Mouse (Mus musculus): ENCODE measurements around the gene Borcs5. TPM values are rescaled to one million over a fixed set of nuclear protein-coding genes. Genes with fewer than 3 reads are reported as not detected.

Borcs5 gene
- total RNA-seq, 2 experiments from 2014 or later = 10.8 to 11.3 TPM

GRCm38 (mm10) chr6:134625431-134625830 is 13.9 kb upstream of the Borcs5 start:
- intact Hi-C loops (cut with DNase I) = loop anchor here (10.0 kb wide), 1 partner anchor 661 kb away; no protein-coding TSS in a partner anchor
- DNase-seq = no peak

GRCm38 (mm10) chr6:134626564-134626963 is 12.7 kb upstream of the Borcs5 start:
- no peak for DNase-seq
- intact Hi-C loops (cut with DNase I) = loop anchor here (10.0 kb wide), 1 partner anchor 662 kb away; no protein-coding TSS in a partner anchor

GRCm38 (mm10) chr6:134630447-134630846 is 8.9 kb upstream of the Borcs5 start:
- DNase-seq = peak in 1 of 2 experiments; percentile 20
- intact Hi-C loops (cut with DNase I) = no loop called here

- DNase-seq = peak; percentile 66 to 77
- intact Hi-C loops (cut with DNase I) = no loop called here
Observed at GRCm38 (mm10) chr6:134631947-134632687, 7.2 kb upstream of the Borcs5 start, which contains the start of gene Mansc1. Mansc1 (minus strand) TSS chr6:134632488.

GRCm38 (mm10) chr6:134632756-134633155 is 6.6 kb upstream of the Borcs5 start:
- intact Hi-C loops (cut with DNase I) = no loop called here
- peak in 1 of 2 experiments; percentile 25 for DNase-seq

GRCm38 (mm10) chr6:134633553-134633952 is 5.8 kb upstream of the Borcs5 start:
- intact Hi-C loops (cut with DNase I) = no loop called here
- no peak for DNase-seq

- intact Hi-C loops (cut with DNase I) = no loop called here
- no peak for DNase-seq
Observed at GRCm38 (mm10) chr6:134636476-134636875, 2.8 kb upstream of the Borcs5 start.

GRCm38 (mm10) chr6:134639900-134640299 is 590 bp downstream of the Borcs5 start:
- DNase-seq = no peak
- intact Hi-C loops (cut with DNase I) = loop anchor here (2.0 kb wide), 2 partner anchors 25 to 73 kb away; partner anchors contain the start of gene Lrp6

- intact Hi-C loops (cut with DNase I) = loop anchor here (2.0 kb wide), 2 partner anchors 26 to 74 kb away; partner anchors contain the start of gene Lrp6
- peak; percentile 95 for DNase-seq
Observed at GRCm38 (mm10) chr6:134640485-134641475, 1.5 kb downstream of the Borcs5 start.

GRCm38 (mm10) chr6:134641738-134642446 is 2.6 kb downstream of the Borcs5 start:
- intact Hi-C loops (cut with DNase I) = loop anchor here (2.0 kb wide), 2 partner anchors 27 to 75 kb away; partner anchors contain the start of gene Lrp6
- DNase-seq = no peak

- DNase-seq = no peak
- intact Hi-C loops (cut with DNase I) = no loop called here
Observed at GRCm38 (mm10) chr6:134643296-134643695, 4.0 kb downstream of the Borcs5 start.

- intact Hi-C loops (cut with DNase I) = no loop called here
- DNase-seq = no peak
Observed at GRCm38 (mm10) chr6:134646835-134647234, 7.5 kb downstream of the Borcs5 start.

GRCm38 (mm10) chr6:134647621-134648020 is 8.3 kb downstream of the Borcs5 start:
- intact Hi-C loops (cut with DNase I) = no loop called here
- DNase-seq = no peak

- DNase-seq = no peak
- intact Hi-C loops (cut with DNase I) = no loop called here
Observed at GRCm38 (mm10) chr6:134648356-134648755, 9.0 kb downstream of the Borcs5 start.

GRCm38 (mm10) chr6:134656527-134656926 is 17.2 kb downstream of the Borcs5 start:
- intact Hi-C loops (cut with DNase I) = loop anchor here (5.0 kb wide), 1 partner anchor 291 kb away; no protein-coding TSS in a partner anchor
- DNase-seq = no peak

- intact Hi-C loops (cut with DNase I) = loop anchor here (1.0 to 5.0 kb wide), 3 partner anchors 135 to 288 kb away; no protein-coding TSS in a partner anchor
- DNase-seq = peak; percentile 75 to 78
Observed at GRCm38 (mm10) chr6:134659108-134659958, 20.0 kb downstream of the Borcs5 start.

GRCm38 (mm10) chr6:134660714-134661406 is 21.6 kb downstream of the Borcs5 start:
- intact Hi-C loops (cut with DNase I) = no loop called here
- no peak for DNase-seq

- intact Hi-C loops (cut with DNase I) = no loop called here
- DNase-seq = no peak
Observed at GRCm38 (mm10) chr6:134664573-134664972, 25.3 kb downstream of the Borcs5 start.

- no peak for DNase-seq
- intact Hi-C loops (cut with DNase I) = no loop called here
Observed at GRCm38 (mm10) chr6:134665817-134666216, 26.5 kb downstream of the Borcs5 start.

Data from heart, postnatal 10 days (tissue).